Mouse (Mus musculus): ENCODE data around the gene Tmcc3.

The Tmcc3 gene

DNA sequence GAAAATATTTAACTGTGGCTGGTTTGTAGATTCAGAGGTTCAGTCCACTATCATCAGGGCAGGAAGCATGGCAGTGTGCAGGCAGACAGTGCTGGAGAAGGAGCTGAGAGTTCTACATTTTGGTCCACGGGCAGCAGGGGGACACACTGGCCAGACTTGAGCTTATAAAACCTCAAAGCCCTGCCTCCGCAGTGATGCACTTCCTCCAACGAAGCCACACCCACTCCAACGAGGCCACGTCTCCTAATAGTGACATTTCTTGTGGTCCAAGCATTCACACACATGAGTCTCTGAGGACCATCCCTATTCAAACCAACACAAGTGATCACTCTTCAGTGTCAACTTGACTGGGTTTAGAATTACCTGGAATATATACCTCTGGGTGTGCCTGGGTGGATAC is 327.5 kb downstream of the Tmcc3 start:
- no peak for DNase-seq (ENCODE audit: low spot score)

DNA sequence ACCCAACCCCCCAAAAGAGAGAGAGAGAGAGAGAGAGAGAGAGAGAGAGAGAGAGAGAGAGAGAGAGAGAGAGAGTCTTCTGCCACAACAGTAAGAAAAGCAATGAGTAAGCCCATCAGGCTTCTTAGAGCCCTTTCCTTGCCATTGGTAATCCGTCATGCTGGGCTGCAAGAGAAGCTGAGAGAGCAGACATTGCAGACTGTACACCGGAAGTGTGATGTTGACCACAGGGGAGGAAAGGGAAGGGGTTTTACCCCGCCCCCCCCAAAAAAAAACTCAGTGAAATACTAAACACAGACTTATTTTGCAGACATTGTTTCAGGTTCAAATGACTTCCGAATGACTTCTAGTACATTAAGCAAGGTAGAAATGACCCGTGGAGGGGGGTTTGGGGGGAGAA is 328.3 kb downstream of the Tmcc3 start:
- no peak for DNase-seq (ENCODE audit: low spot score)
